Mouse (Mus musculus): Measurements from ENCODE around the gene Krt27. TPM values are rescaled to one million over a fixed set of nuclear protein-coding genes. Genes with fewer than 3 reads are reported as not detected.

Krt27 gene
- total RNA-seq, 4 experiments from 2014 or later: not detected

- DNase-seq: no peak
These were observed 28.1 kb downstream of the Krt27 start, which contains the start of gene Krt25 for GRCm38 (mm10) chr11:99322851-99323250. TSS of gene Krt25 (minus strand) at chr11:99322951.

- DNase-seq: no peak
These were observed 29.8 kb downstream of the Krt27 start for GRCm38 (mm10) chr11:99321094-99321493.

- no peak for DNase-seq
These were observed 31.8 kb downstream of the Krt27 start for GRCm38 (mm10) chr11:99319127-99319526.

- DNase-seq: no peak
These were observed 34.4 kb downstream of the Krt27 start for GRCm38 (mm10) chr11:99316543-99316942.

GRCm38 (mm10) chr11:99314594-99314993, 36.3 kb downstream of the Krt27 start:
- DNase-seq: no peak

- no peak for DNase-seq
These were observed 40.0 kb downstream of the Krt27 start for GRCm38 (mm10) chr11:99310882-99311281.

- peak; percentile 25 for DNase-seq
These were observed 43.3 kb downstream of the Krt27 start for GRCm38 (mm10) chr11:99307579-99307978.

Other genes starting within 250 kb of the Krt27 start
- under 1 TPM; 0.12 to 0.24 (median 0.16) TPM for gene Ccr7, start 196.0 kb downstream of the Krt27 start, total RNA-seq (2022)
- 10 to 100 TPM; 48.9 to 69.5 (median 57.2) TPM for gene Smarce1, start 120.1 kb downstream of the Krt27 start, total RNA-seq (2022)
- gene Krt222, start 107.0 kb downstream of the Krt27 start, total RNA-seq (2022): 1 to 10 TPM; 1.6 to 3.5 (median 2.2) TPM
- gene Krt24, start 65.8 kb downstream of the Krt27 start, total RNA-seq (2022): not detected
- not detected for gene Krt25, start 28.2 kb downstream of the Krt27 start, total RNA-seq (2022)
- gene Krt26, start 13.1 kb downstream of the Krt27 start, total RNA-seq (2022): not detected
- not detected for gene Krt28, start 23.8 kb upstream of the Krt27 start, total RNA-seq (2022)
- 1 to 10 TPM; 4.5 to 9.5 (median 8.0) TPM for gene Krt10, start 38.3 kb upstream of the Krt27 start, total RNA-seq (2022)
- gene Krt12, start 71.2 kb upstream of the Krt27 start, total RNA-seq (2022): not detected
- gene Krt20, start 87.0 kb upstream of the Krt27 start, total RNA-seq (2022): under 1 TPM in 1 of 4 experiments, not detected in 3; 0.13 TPM
- gene Krt23, start 142.0 kb upstream of the Krt27 start, total RNA-seq (2022): under 1 TPM in 1 of 4 experiments, not detected in 3; 0.20 TPM
- gene Krt39, start 170.2 kb upstream of the Krt27 start, total RNA-seq (2022): not detected
- gene Krt40, start 192.1 kb upstream of the Krt27 start, total RNA-seq (2022): not detected
- gene Krtap3-3, start 199.8 kb upstream of the Krt27 start, total RNA-seq (2022): not detected
- not detected for gene Krtap3-2, start 205.7 kb upstream of the Krt27 start, total RNA-seq (2022)
- not detected for gene Gm11939, start 208.4 kb upstream of the Krt27 start, total RNA-seq (2022)
- not detected for gene Krtap3-1, start 215.5 kb upstream of the Krt27 start, total RNA-seq (2022)
- not detected for gene Krtap1-5, start 229.9 kb upstream of the Krt27 start, total RNA-seq (2022)
- gene Krtap1-4, start 232.6 kb upstream of the Krt27 start, total RNA-seq (2022): not detected
- not detected for gene Krtap1-3, start 240.2 kb upstream of the Krt27 start, total RNA-seq (2022)
- not detected for gene Krtap9-3, start 247.0 kb upstream of the Krt27 start, total RNA-seq (2022)